Mouse (Mus musculus): ENCODE results near the gene Olfr339.
"Not testable (repeated sequence)": the region's sequence is repeated elsewhere in the genome, so short reads cannot be mapped to it uniquely, and the experiment has no call there.

The Olfr339 gene

DNA sequence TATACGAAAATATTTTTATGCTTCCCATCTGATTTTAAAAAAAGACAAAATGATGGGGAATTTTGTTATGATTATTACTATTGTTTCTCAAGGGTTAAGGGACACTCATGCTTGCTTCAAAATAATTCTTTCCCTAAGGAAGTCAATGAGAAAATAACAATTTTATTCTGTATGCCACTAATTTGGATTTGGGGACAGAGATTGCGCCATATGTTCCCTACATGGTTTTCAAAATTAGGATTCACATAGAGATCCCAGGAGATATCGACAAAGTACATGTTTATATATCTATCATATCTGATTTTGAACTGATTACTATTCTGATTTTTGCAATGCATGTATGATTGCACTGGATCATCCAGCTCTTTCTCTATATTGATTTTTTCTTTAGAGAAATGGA lies at the start of gene Olfr339:
Gene Olfr339, plus strand, starts transcription at position 301 of the 400 bp plus-strand sequence.
- DNase-seq = no peak

DNA sequence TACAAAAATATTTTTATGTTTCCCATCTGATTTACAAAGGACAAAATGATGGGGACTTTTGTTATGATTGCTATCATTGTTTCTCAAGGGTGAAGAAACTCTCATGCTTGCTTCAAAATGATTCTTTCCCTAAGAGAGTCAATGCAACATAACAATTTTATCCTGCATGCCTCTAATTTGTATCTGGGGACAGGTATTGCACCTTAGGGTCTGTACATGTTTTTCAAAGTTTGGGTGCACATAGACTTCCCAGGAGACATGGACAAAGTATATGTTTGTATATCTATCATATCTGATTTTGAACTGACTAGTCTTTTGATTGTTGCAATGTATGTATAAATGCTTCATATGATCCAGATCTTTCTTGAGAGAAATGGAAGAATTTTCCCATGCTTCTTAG lies 45.5 kb upstream of the Olfr339 start, which contains the start of gene Olfr338:
Gene Olfr338, plus strand, starts transcription at position 301 of the 400 bp plus-strand sequence.
- DNase-seq = no peak

DNA sequence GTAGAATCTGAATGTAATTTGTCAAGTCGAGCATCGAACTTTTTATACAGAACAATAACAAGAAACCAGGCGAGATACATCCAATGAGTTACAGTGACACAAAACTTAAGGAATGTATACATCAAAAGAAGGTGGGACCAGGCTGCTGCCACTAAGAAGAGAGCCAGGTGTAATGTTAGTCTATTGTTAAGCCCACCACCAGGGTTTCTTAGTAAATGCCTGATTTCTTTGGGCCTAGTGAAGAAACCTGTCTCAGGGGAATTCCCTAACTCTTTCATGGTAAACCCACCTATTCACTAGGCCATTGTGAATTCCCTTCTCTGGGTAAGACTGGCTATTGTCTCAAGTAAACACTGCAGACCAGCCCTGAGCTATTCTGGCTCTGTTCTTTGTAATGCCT lies 3.6 kb upstream of the Olfr339 start:
- not testable (repeated sequence) for DNase-seq

DNA sequence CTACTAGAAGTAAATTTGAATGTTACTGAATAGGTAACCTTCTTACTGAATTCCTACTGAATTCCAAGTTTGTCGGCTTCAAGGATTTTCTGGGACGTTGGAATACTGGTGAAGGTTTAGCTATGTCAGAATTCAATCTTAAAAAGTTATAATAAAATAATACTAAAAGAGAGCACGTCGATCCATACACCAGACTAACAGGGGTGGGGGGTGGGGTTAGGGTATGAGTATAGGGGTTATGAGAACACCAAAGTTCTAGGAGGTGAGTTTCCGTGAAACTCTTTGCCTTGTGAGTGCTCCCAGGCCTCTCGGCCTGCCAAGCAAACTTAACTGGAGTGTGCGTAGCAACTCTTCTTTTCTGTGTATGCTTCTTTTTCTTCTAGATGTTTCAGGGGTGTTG lies 3.2 kb upstream of the Olfr339 start:
- DNase-seq = not testable (repeated sequence)

DNA sequence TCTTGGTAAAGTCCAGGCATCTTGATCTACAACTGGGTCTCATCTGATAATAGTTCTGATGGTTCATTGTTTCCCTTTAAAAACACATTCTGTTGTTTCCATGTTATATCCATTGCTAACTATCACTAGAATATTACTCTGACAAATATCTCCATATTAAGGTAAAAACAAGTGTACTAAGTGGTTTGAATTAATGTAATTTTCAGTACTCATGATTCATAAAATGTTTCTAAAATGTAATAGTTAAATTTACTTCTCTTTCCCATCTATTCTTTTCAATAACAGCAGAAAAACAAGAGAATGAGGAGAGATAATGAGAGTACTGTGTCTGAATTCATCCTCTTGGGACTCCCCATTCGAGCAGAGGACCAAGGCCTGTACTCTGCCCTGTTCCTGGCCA lies 33.5 kb downstream of the Olfr339 start, which contains the start of gene Olfr340:
Gene Olfr340, plus strand, starts transcription at position 301 of the 400 bp plus-strand sequence.
- DNase-seq = no peak

DNA sequence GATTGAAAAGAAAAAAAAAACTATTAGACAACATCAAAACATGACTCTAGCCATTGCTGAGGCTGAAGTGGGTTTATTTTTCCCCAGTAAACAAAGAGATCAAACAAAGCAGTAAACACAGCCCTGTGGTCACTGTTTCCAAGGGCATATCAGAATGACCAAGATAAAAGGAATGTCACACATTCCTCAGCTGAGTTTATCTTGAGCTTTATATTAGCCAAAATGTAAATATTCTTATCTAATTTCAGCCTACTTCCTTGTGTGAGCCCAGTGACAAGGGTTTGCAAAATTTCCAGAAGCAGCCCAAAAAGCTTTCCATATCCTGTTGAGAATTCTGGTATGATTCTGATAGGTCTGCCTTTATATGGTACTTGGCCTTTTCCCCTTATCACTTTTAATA lies 54.9 kb downstream of the Olfr339 start:
- no peak for DNase-seq
